Mouse (Mus musculus) MEL (cell line): ENCODE results near the gene Lrrfip1. TPM values are rescaled to one million over a fixed set of nuclear protein-coding genes. Genes with fewer than 3 reads are reported as not detected.

Experiments
- DNase-seq: peaks from one replicate; pipeline ENCODE4 v3.0.0; 2011; ENCODE audit warnings: low read depth, low spot score
- H3K27ac ChIP-seq: 2 replicates; pipeline ENCODE4 v1.5.1; 2012; ENCODE audit warnings: low read depth, mild to moderate bottlenecking, control low read depth, low read length, moderate library complexity; ENCODE audit not compliant: control insufficient read depth
- H3K27me3 ChIP-seq, 2 experiments: fragments of 150-350 bp in 1 of 2; sonication (generic) in 1 of 2; 2 replicates each; pipeline ENCODE4 v1.6.1; 2012; ENCODE audit warnings: low read length in 2 of 2, mild to moderate bottlenecking in 2 of 2, improper control_type of control experiment in 1 of 2, moderate library complexity in 1 of 2; ENCODE audit not compliant: insufficient read depth in 2 of 2, control insufficient read depth in 1 of 2
- H3K36me3 ChIP-seq, 2 experiments: 2 replicates each; pipeline ENCODE4 v1.6.1; 2012 to 2014; ENCODE audit warnings: low read length in 2 of 2, improper control_type of control experiment in 1 of 2, inconsistent platforms in 1 of 2, mild to moderate bottlenecking in 1 of 2; ENCODE audit not compliant: insufficient read depth in 2 of 2, control insufficient read depth in 1 of 2
- H3K4me1 ChIP-seq, 2 experiments: fragments of 150-350 bp in 1 of 2; sonication (generic) in 1 of 2; 2 replicates each; pipeline ENCODE4 v1.6.1; 2012; ENCODE audit warnings: low read length in 2 of 2, improper control_type of control experiment in 1 of 2, mild to moderate bottlenecking in 1 of 2; ENCODE audit not compliant: insufficient read depth in 2 of 2, control insufficient read depth in 1 of 2
- H3K4me3 ChIP-seq, 2 experiments: fragments of 150-350 bp in 1 of 2; sonication (generic) in 1 of 2; 2 replicates each; pipeline ENCODE4 v1.5.1; 2012; ENCODE audit warnings: low read depth in 2 of 2, low read length in 2 of 2, mild to moderate bottlenecking in 2 of 2, moderate library complexity in 2 of 2, control low read depth in 1 of 2, improper control_type of control experiment in 1 of 2; ENCODE audit not compliant: control insufficient read depth in 1 of 2, insufficient read depth in 1 of 2
- H3K79me2 ChIP-seq: 2 replicates; pipeline ENCODE4 v1.6.1; 2012; ENCODE audit warnings: mild to moderate bottlenecking, low read length, moderate library complexity; ENCODE audit not compliant: control insufficient read depth, poor library complexity, insufficient read depth
- H3K9ac ChIP-seq: 2 replicates; pipeline ENCODE4 v1.6.1; 2012; ENCODE audit warnings: low read depth, mild to moderate bottlenecking, control low read depth, low read length, moderate library complexity; ENCODE audit not compliant: control insufficient read depth, poor library complexity, severe bottlenecking
- H3K9me3 ChIP-seq: fragments of 150-350 bp; sonication (generic); replicated peaks from 2 replicates; pipeline ENCODE4 v1.6.1; 2012; ENCODE audit warnings: mild to moderate bottlenecking, low read length, improper control_type of control experiment, moderate library complexity; ENCODE audit not compliant: insufficient read depth
- BHLHE40 ChIP-seq: IDR thresholded peaks from 2 replicates; pipeline ENCODE4 v1.6.1; 2012; ENCODE audit warnings: low read depth, mild to moderate bottlenecking, inconsistent platforms, low read length, improper control_type of control experiment, borderline replicate concordance
- CHD1 ChIP-seq: IDR thresholded peaks from 2 replicates; pipeline ENCODE4 v1.6.1; 2012; ENCODE audit warnings: low read depth, mild to moderate bottlenecking, inconsistent platforms, low read length, improper control_type of control experiment
- CTCF ChIP-seq, 3 experiments: IDR thresholded peaks in 2 of 3; conservative IDR thresholded peaks in 1 of 3; 2 replicates each; pipeline ENCODE4 v1.5.1; 2011 to 2012; ENCODE audit warnings: low read length in 3 of 3, low read depth in 2 of 3, mild to moderate bottlenecking in 2 of 3, improper control_type of control experiment in 1 of 3, inconsistent platforms in 1 of 3, mixed read lengths in 1 of 3, moderate library complexity in 1 of 3; ENCODE audit not compliant: control insufficient read depth in 1 of 3, insufficient read depth in 1 of 3, poor library complexity in 1 of 3, severe bottlenecking in 1 of 3
- E2F4 ChIP-seq: IDR thresholded peaks from 2 replicates; pipeline ENCODE4 v1.6.1; 2011; ENCODE audit warnings: low read depth, low read length, improper control_type of control experiment, borderline replicate concordance
- ELF1 ChIP-seq: IDR thresholded peaks from 2 replicates; pipeline ENCODE4 v1.6.1; 2014; ENCODE audit warnings: low read depth, mild to moderate bottlenecking, inconsistent platforms, low read length, improper control_type of control experiment, moderate library complexity
- ETS1 ChIP-seq: IDR thresholded peaks from 2 replicates; pipeline ENCODE4 v1.6.1; 2012; ENCODE audit warnings: low read depth, mild to moderate bottlenecking, inconsistent platforms, low read length, improper control_type of control experiment, moderate library complexity
- GABPA ChIP-seq: IDR thresholded peaks from 2 replicates; pipeline ENCODE4 v1.6.1; 2012; ENCODE audit warnings: low read depth, mild to moderate bottlenecking, inconsistent platforms, low read length, improper control_type of control experiment, moderate library complexity
- GATA1 ChIP-seq: IDR thresholded peaks from 2 replicates; pipeline ENCODE4 v1.6.1; 2011; ENCODE audit warnings: low read depth, low read length, improper control_type of control experiment
- HCFC1 ChIP-seq: IDR thresholded peaks from 2 replicates; pipeline ENCODE4 v1.6.1; 2012; ENCODE audit warnings: low read depth, mild to moderate bottlenecking, inconsistent platforms, low read length, improper control_type of control experiment, moderate library complexity
- MAX ChIP-seq: IDR thresholded peaks from 2 replicates; pipeline ENCODE4 v1.6.1; 2011; ENCODE audit warnings: low read length, improper control_type of control experiment
- MEF2A ChIP-seq: IDR thresholded peaks from 2 replicates; pipeline ENCODE4 v1.6.1; 2014; ENCODE audit warnings: low read depth, mild to moderate bottlenecking, inconsistent platforms, low read length, improper control_type of control experiment; ENCODE audit not compliant: poor library complexity, insufficient replicate concordance, severe bottlenecking; ENCODE audit errors: extremely low read depth
- MYB ChIP-seq: IDR thresholded peaks from 2 replicates; pipeline ENCODE4 v1.6.1; 2011; ENCODE audit warnings: mild to moderate bottlenecking, low read depth, low read length, improper control_type of control experiment
- MYC ChIP-seq: IDR thresholded peaks from 2 replicates; pipeline ENCODE4 v1.6.1; 2011; ENCODE audit warnings: low read depth, mild to moderate bottlenecking, low read length, improper control_type of control experiment, moderate library complexity
- NELFE ChIP-seq: IDR thresholded peaks from 2 replicates; pipeline ENCODE4 v1.6.1; 2011; ENCODE audit warnings: low read depth, low read length, improper control_type of control experiment
- POLR2A ChIP-seq, 2 experiments: IDR thresholded peaks; 2 replicates each; pipeline ENCODE4 v1.6.1; 2011 to 2012; ENCODE audit warnings: low read length in 2 of 2, mild to moderate bottlenecking in 2 of 2, control low read depth in 1 of 2, improper control_type of control experiment in 1 of 2, low read depth in 1 of 2, moderate library complexity in 1 of 2; ENCODE audit not compliant: control insufficient read depth in 1 of 2, insufficient read depth in 1 of 2, poor library complexity in 1 of 2
- POLR2AphosphoS2 ChIP-seq: IDR thresholded peaks from 2 replicates; pipeline ENCODE4 v1.6.1; 2011; ENCODE audit warnings: low read length, improper control_type of control experiment
- RAD21 ChIP-seq: IDR thresholded peaks from 2 replicates; pipeline ENCODE4 v1.6.1; 2011; ENCODE audit warnings: mild to moderate bottlenecking, low read depth, low read length, improper control_type of control experiment
- SIN3A ChIP-seq: IDR thresholded peaks from 2 replicates; pipeline ENCODE4 v1.6.1; 2012; ENCODE audit warnings: low read length, improper control_type of control experiment, inconsistent platforms
- SMC3 ChIP-seq: IDR thresholded peaks from 2 replicates; pipeline ENCODE4 v1.6.1; 2011; ENCODE audit warnings: low read depth, low read length, improper control_type of control experiment
- TAL1 ChIP-seq: IDR thresholded peaks from 2 replicates; pipeline ENCODE4 v1.6.1; 2012; ENCODE audit warnings: mild to moderate bottlenecking, inconsistent platforms, low read length, moderate library complexity, mixed read lengths
- UBTF ChIP-seq: IDR thresholded peaks from 2 replicates; pipeline ENCODE4 v1.6.1; 2012; ENCODE audit warnings: low read depth, mild to moderate bottlenecking, inconsistent platforms, low read length, improper control_type of control experiment, moderate library complexity, borderline replicate concordance; ENCODE audit not compliant: insufficient read depth
- USF2 ChIP-seq, 2 experiments: IDR thresholded peaks; 2 replicates each; pipeline ENCODE4 v1.6.1; 2011 to 2012; ENCODE audit warnings: improper control_type of control experiment in 2 of 2, low read length in 2 of 2, borderline replicate concordance in 1 of 2, inconsistent platforms in 1 of 2, low read depth in 1 of 2, mild to moderate bottlenecking in 1 of 2; ENCODE audit not compliant: insufficient read depth in 1 of 2
- ZC3H11A ChIP-seq: IDR thresholded peaks from 2 replicates; pipeline ENCODE4 v1.6.1; 2012; ENCODE audit warnings: low read depth, mild to moderate bottlenecking, inconsistent platforms, low read length, improper control_type of control experiment
- ZKSCAN1 ChIP-seq: IDR thresholded peaks from 2 replicates; pipeline ENCODE4 v1.6.1; 2012; ENCODE audit warnings: low read depth, mild to moderate bottlenecking, inconsistent platforms, low read length, improper control_type of control experiment, moderate library complexity
- ZNF384 ChIP-seq: IDR thresholded peaks from 2 replicates; pipeline ENCODE4 v1.6.1; 2012; ENCODE audit warnings: low read depth, mild to moderate bottlenecking, inconsistent platforms, low read length, improper control_type of control experiment
- polyA plus RNA-seq, 2 experiments: library from polyadenylated mRNA; stranded (reverse) in 1 of 2; unstranded in 1 of 2; fragments of >175 nt in 1 of 2; fragments of >200 nt in 1 of 2; gene quantifications; 2 replicates each; pipeline versions ENCODE4 v1.2.1 to v1.2.4; 2012; ENCODE audit warnings: low replicate concordance in 2 of 2, low read depth in 1 of 2; ENCODE audit not compliant: insufficient read length in 2 of 2, insufficient read depth in 1 of 2, missing spikeins in 1 of 2
- total RNA-seq: library from RNA; depleted of rRNA; stranded (reverse); fragments of 300-350 nt; gene quantifications from 2 replicates; pipeline ENCODE4 v1.2.3, GENCODE M21; 2012

The Lrrfip1 gene
- total and polyA plus RNA-seq, 3 experiments = 12.9 to 15.4 TPM; not detected in 1

DNA sequence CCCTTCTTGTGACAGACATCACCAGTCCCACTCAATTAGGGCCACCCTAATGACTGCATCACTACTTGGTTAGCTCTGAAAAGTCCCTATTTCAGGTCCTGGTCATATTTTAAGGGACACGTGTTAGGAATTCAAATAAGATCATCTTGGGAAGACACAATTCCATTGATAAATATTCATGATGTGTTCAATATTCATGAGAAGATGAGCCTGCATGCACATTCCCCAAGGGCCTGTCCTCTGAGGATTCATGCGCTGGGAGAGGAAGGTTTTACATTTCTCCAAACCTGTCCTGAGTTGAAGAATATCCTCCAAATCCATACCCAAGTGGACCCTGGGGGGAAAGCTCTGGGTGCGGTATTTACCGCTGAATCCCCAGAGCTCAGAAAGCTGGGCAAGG, 22.6 kb upstream of the Lrrfip1 start:
- no peaks in the 10 kb centered on the region for H3K27me3 ChIP-seq
- no peak for DNase-seq
- no peaks in the 10 kb centered on the region for H3K79me2 ChIP-seq
- H3K9me3 ChIP-seq = no peaks in the 10 kb centered on the region
- no peak overlapping the region for H3K4me3 ChIP-seq
- no peak for TF ChIP-seq POLR2A (IDR thresholded peaks at IDR 0.05; ENCODE audit: control insufficient read depth in 1 of 2, insufficient read depth in 1 of 2, low read depth in 1 of 2, low read length in 2 of 2, poor library complexity in 1 of 2)
- no peak for TF ChIP-seq MEF2A
- TF ChIP-seq ZNF384 = no peak
- no peak for TF ChIP-seq RAD21
- no peak for TF ChIP-seq USF2 (IDR thresholded peaks at IDR 0.05; ENCODE audit: borderline replicate concordance in 1 of 2, insufficient read depth in 1 of 2, low read depth in 1 of 2, low read length in 2 of 2)
- TF ChIP-seq MAX = no peak
- no peak for TF ChIP-seq ELF1
- TF ChIP-seq ETS1 = no peak
- no peak for TF ChIP-seq CHD1
- TF ChIP-seq SMC3 = no peak
- no peak for TF ChIP-seq GABPA
- no peak for TF ChIP-seq SIN3A
- no peak for TF ChIP-seq GATA1
- TF ChIP-seq NELFE = no peak
- TF ChIP-seq BHLHE40 = no peak
- no peak for TF ChIP-seq E2F4
- TF ChIP-seq POLR2AphosphoS2 = no peak
- TF ChIP-seq TAL1 = no peak
- no peak for TF ChIP-seq HCFC1
- TF ChIP-seq CTCF (IDR thresholded peaks at IDR 0.05 in 2 of 3, conservative IDR thresholded peaks at IDR 0.05 in 1 of 3; ENCODE audit: control insufficient read depth in 1 of 3, insufficient read depth in 1 of 3, low read depth in 2 of 3, low read length in 3 of 3, poor library complexity in 1 of 3, severe bottlenecking in 1 of 3) = no peak
- no peaks in the 10 kb centered on the region for H3K36me3 ChIP-seq
- H3K4me1 ChIP-seq = peaks cover 0 to 4% of the 10 kb centered on the region in 2 experiments; a peak in 2 of 4 replicates
- no peak overlapping the region for H3K9ac ChIP-seq
- no peak overlapping the region for H3K27ac ChIP-seq

- Histone ChIP-seq H3K4me1 (no peaks in the 10 kb centered on the region), H3K9ac (no peak overlapping the region), H3K9me3 (no peaks in the 10 kb centered on the region), H3K36me3 (no peaks in the 10 kb centered on the region), H3K79me2 (no peaks in the 10 kb centered on the region), H3K4me3 (no peak overlapping the region), H3K27me3 (no peaks in the 10 kb centered on the region; a peak in 2 of 4 replicates), H3K27ac (no peak overlapping the region)
- DNase-seq = no peak
- TF ChIP-seq TAL1 (no peak), POLR2AphosphoS2 (no peak), ZNF384 (no peak), MAX (no peak), ZC3H11A (no peak), MYC (no peak), UBTF (no peak), POLR2A (IDR thresholded peaks at IDR 0.05; ENCODE audit: control insufficient read depth in 1 of 2, insufficient read depth in 1 of 2, low read depth in 1 of 2, low read length in 2 of 2, poor library complexity in 1 of 2) (no peak), ELF1 (no peak), ZKSCAN1 (no peak), E2F4 (no peak), RAD21 (no peak), MYB (no peak)
Observed at GRCm38 (mm10) chr1:90980638-90981330, 17.8 kb upstream of the Lrrfip1 start.
